Mouse (Mus musculus) gastrocnemius, adult 8-10 months (tissue): ENCODE measurements around the gene Rpn1. TPM values are rescaled to one million over a fixed set of nuclear protein-coding genes. Genes with fewer than 3 reads are reported as not detected.
"Not testable (repeated sequence)": the region's sequence is repeated elsewhere in the genome, so short reads cannot be mapped to it uniquely, and the experiment has no call there.

Experiments used
- DNase-seq, 2 experiments: peaks; one replicate each; pipeline ENCODE4 v3.0.0; 2022; ENCODE audit warnings: low spot score in 2 of 2
- total RNA-seq, 4 experiments: library from RNA; stranded (reverse); gene quantifications; 2 replicates each; pipeline ENCODE4 v1.2.4; 2022

The Rpn1 gene
- total RNA-seq, 4 experiments from 2014 or later: 67.2 to 101 (median 85.6) TPM

- DNase-seq: no peak
Measured at GRCm38 (mm10) chr6:88119309-88119708, 35.0 kb downstream of the Rpn1 start.

- no peak for DNase-seq
Measured at GRCm38 (mm10) chr6:88120813-88121212, 36.5 kb downstream of the Rpn1 start.

GRCm38 (mm10) chr6:88121781-88122180 is 37.5 kb downstream of the Rpn1 start:
- no peak for DNase-seq

GRCm38 (mm10) chr6:88123150-88123857 is 39.0 kb downstream of the Rpn1 start:
- no peak for DNase-seq

- DNase-seq: no peak
Measured at GRCm38 (mm10) chr6:88123858-88124261, 39.6 kb downstream of the Rpn1 start.

- DNase-seq: no peak
Measured at GRCm38 (mm10) chr6:88124551-88124950, 40.3 kb downstream of the Rpn1 start.

GRCm38 (mm10) chr6:88125815-88126214 is 41.5 kb downstream of the Rpn1 start:
- not testable (repeated sequence) for DNase-seq

GRCm38 (mm10) chr6:88131521-88131920 is 47.2 kb downstream of the Rpn1 start:
- no peak for DNase-seq

GRCm38 (mm10) chr6:88132051-88132450 is 47.8 kb downstream of the Rpn1 start:
- no peak for DNase-seq

GRCm38 (mm10) chr6:88133061-88133460 is 48.8 kb downstream of the Rpn1 start:
- no peak for DNase-seq

- no peak for DNase-seq
Measured at GRCm38 (mm10) chr6:88133878-88134277, 49.6 kb downstream of the Rpn1 start.

GRCm38 (mm10) chr6:88136201-88136631 is 51.9 kb downstream of the Rpn1 start:
- no peak for DNase-seq

GRCm38 (mm10) chr6:88138485-88138884 is 54.2 kb downstream of the Rpn1 start:
- DNase-seq: no peak

- peak; percentile 38 to 39 for DNase-seq
Measured at GRCm38 (mm10) chr6:88140264-88140663, 56.0 kb downstream of the Rpn1 start.

- no peak for DNase-seq
Measured at GRCm38 (mm10) chr6:88145793-88146192, 61.5 kb downstream of the Rpn1 start.

GRCm38 (mm10) chr6:88146576-88146975 is 62.3 kb downstream of the Rpn1 start:
- no peak for DNase-seq

- DNase-seq: no peak
Measured at GRCm38 (mm10) chr6:88147411-88148003, 63.2 kb downstream of the Rpn1 start.

GRCm38 (mm10) chr6:88151335-88151734 is 67.1 kb downstream of the Rpn1 start:
- no peak for DNase-seq

GRCm38 (mm10) chr6:88152127-88152705 is 67.9 kb downstream of the Rpn1 start:
- no peak for DNase-seq

GRCm38 (mm10) chr6:88152979-88153378 is 68.7 kb downstream of the Rpn1 start:
- DNase-seq: no peak
